Mouse (Mus musculus) embryonic fibroblast, embryonic 13.5 days (primary cell): ENCODE measurements at regions not wholly inside any gene's neighbourhood (a gene's known extent, or its start where the extent isn't known, plus 50 kb on each side); places are given as distances from the start of the nearest gene placed in this dataset.

Experiments used
- H3K27ac ChIP-seq: 2 replicates; pipeline ENCODE4 v1.5.1; 2012; ENCODE audit warnings: low read length, control low read depth, inconsistent platforms; ENCODE audit not compliant: insufficient read depth
- H3K4me1 ChIP-seq: 2 replicates; pipeline ENCODE4 v1.6.1; 2011; ENCODE audit warnings: low read length; ENCODE audit not compliant: control insufficient read depth, insufficient read depth
- H3K4me3 ChIP-seq: 2 replicates; pipeline ENCODE4 v1.5.1; 2011; ENCODE audit warnings: mild to moderate bottlenecking, control low read depth, low read length; ENCODE audit not compliant: insufficient read depth
- CTCF ChIP-seq: IDR thresholded peaks from 2 replicates; pipeline ENCODE4 v1.5.1; 2011; ENCODE audit warnings: mild to moderate bottlenecking, control low read depth, low read length, moderate library complexity, borderline replicate concordance; ENCODE audit not compliant: insufficient read depth
- POLR2A ChIP-seq: IDR thresholded peaks from 2 replicates; pipeline ENCODE4 v1.6.1; 2011; ENCODE audit warnings: low read depth, mild to moderate bottlenecking, control low read depth, low read length, moderate library complexity

- Histone ChIP-seq H3K4me1 (no peaks in the 10 kb centered on the region), H3K4me3 (no peak overlapping the region), H3K27ac (no peak overlapping the region)
- TF ChIP-seq POLR2A = no peak
- TF ChIP-seq CTCF = 0 out of 2 replicates have a peak, but pooled peaks have one; percentile 8
Observed at GRCm38 (mm10) chr16:49278478-49278877, 221.2 kb downstream of the Myh15 start.

GRCm38 (mm10) chr16:49288096-49288714 lies 230.9 kb downstream of the Myh15 start:
- Histone ChIP-seq H3K27ac (peak overlapping the region; percentile 75), H3K4me1 (no peaks in the 10 kb centered on the region), H3K4me3 (no peak overlapping the region)
- TF ChIP-seq POLR2A (no peak), CTCF (no peak)

GRCm38 (mm10) chr16:49289200-49290079 lies 232.2 kb downstream of the Myh15 start:
- no peak overlapping the region for H3K4me3 ChIP-seq
- H3K27ac ChIP-seq = peak overlapping the region; percentile 49; the same call in 1 of the 2 replicates
- H3K4me1 ChIP-seq = no peaks in the 10 kb centered on the region
- TF ChIP-seq CTCF (no peak), POLR2A (no peak; the same call in 1 of the 2 replicates)

- TF ChIP-seq POLR2A (no peak), CTCF (no peak)
- H3K4me3 ChIP-seq = no peak overlapping the region
- H3K27ac ChIP-seq = no peak overlapping the region
- H3K4me1 ChIP-seq = no peaks in the 10 kb centered on the region
Observed at GRCm38 (mm10) chr16:49303612-49304307, 246.5 kb downstream of the Myh15 start.

- no peak overlapping the region for H3K4me3 ChIP-seq
- no peak overlapping the region for H3K27ac ChIP-seq
- TF ChIP-seq POLR2A (no peak), CTCF (no peak)
- no peaks in the 10 kb centered on the region for H3K4me1 ChIP-seq
Observed at GRCm38 (mm10) chr16:49304354-49304753, 247.1 kb downstream of the Myh15 start.

- Histone ChIP-seq H3K27ac (no peak overlapping the region), H3K4me3 (no peak overlapping the region), H3K4me1 (no peaks in the 10 kb centered on the region)
- TF ChIP-seq CTCF (no peak), POLR2A (no peak)
Observed at GRCm38 (mm10) chr16:49317061-49317460, 259.8 kb downstream of the Myh15 start.

- TF ChIP-seq CTCF = no peak
- TF ChIP-seq POLR2A = no peak
Observed at GRCm38 (mm10) chr16:49319047-49319678, 261.9 kb downstream of the Myh15 start.

GRCm38 (mm10) chr16:49319774-49320173 lies 262.5 kb downstream of the Myh15 start:
- Histone ChIP-seq H3K27ac (no peak overlapping the region), H3K4me1 (no peaks in the 10 kb centered on the region), H3K4me3 (no peak overlapping the region)
- TF ChIP-seq POLR2A (no peak), CTCF (no peak)

More at GRCm38 (mm10) chr16:49319047-49319678, 261.9 kb downstream of the Myh15 start:
- H3K27ac ChIP-seq = no peak overlapping the region
- H3K4me3 ChIP-seq = no peak overlapping the region
- H3K4me1 ChIP-seq = no peaks in the 10 kb centered on the region

GRCm38 (mm10) chr16:49321951-49322350 lies 264.7 kb downstream of the Myh15 start:
- no peak for TF ChIP-seq POLR2A
- H3K4me1 ChIP-seq = no peaks in the 10 kb centered on the region
- no peak overlapping the region for H3K27ac ChIP-seq
- H3K4me3 ChIP-seq = no peak overlapping the region
